Mouse (Mus musculus): ENCODE data around the gene Fat3. TPM values are rescaled to one million over a fixed set of nuclear protein-coding genes. Genes with fewer than 3 reads are reported as not detected.

The Fat3 gene
- total RNA-seq, 2 experiments from 2014 or later = 1.2 TPM; not detected in 1

- no peak for ATAC-seq (replicated peaks; ENCODE audit: low FRiP score, poor library complexity, severe bottlenecking)
Observed at GRCm38 (mm10) chr9:16074116-16074515, 427.0 kb downstream of the Fat3 start.

- no peak for ATAC-seq (replicated peaks; ENCODE audit: low FRiP score, poor library complexity, severe bottlenecking)
Observed at GRCm38 (mm10) chr9:16063447-16063846, 437.6 kb downstream of the Fat3 start.

GRCm38 (mm10) chr9:16062472-16062871 is 438.6 kb downstream of the Fat3 start:
- no peak for ATAC-seq (replicated peaks; ENCODE audit: low FRiP score, poor library complexity, severe bottlenecking)

DNA sequence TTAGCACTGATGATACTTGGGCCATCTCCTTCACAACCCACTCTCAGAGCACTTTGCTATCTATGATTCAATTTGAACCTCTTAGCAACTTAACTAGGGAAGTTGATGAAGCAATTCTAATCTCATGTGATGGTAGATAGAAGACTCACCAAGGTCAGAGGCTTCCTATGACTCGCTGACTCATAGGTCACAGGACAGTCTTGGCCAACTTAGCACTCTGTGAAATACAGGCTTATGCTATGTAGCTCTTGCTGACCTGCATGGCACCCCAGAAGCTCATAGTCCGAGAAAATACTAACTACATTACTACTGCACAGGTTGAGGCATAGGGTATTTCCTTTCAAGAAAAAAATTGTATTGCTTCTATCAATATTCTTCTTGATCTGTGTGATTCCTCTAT is 454.4 kb downstream of the Fat3 start:
- ATAC-seq (replicated peaks; ENCODE audit: low FRiP score, poor library complexity, severe bottlenecking) = no peak

DNA sequence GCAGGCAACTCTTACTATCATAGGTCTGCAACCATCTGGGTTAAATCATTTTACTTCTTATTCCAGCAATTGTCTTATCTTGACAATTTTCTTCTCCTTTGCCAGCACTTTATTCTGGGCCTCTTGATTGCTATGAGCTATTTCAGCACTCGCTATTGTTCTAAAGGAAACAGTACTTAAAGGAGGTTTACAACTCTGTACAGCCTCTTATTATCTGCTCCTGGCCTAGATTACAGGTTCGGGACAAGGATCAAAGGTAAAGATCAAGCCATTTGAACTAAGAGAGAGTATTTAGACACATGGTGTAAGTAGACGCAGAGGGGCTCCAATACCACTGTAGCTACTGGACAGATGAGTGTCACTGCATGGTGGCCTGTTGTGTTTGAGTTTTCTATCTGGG is 463.7 kb downstream of the Fat3 start:
- no peak for ATAC-seq (replicated peaks; ENCODE audit: low FRiP score, poor library complexity, severe bottlenecking)

- no peak for ATAC-seq (replicated peaks; ENCODE audit: low FRiP score, poor library complexity, severe bottlenecking)
Observed at GRCm38 (mm10) chr9:16036346-16036745, 464.7 kb downstream of the Fat3 start.

DNA sequence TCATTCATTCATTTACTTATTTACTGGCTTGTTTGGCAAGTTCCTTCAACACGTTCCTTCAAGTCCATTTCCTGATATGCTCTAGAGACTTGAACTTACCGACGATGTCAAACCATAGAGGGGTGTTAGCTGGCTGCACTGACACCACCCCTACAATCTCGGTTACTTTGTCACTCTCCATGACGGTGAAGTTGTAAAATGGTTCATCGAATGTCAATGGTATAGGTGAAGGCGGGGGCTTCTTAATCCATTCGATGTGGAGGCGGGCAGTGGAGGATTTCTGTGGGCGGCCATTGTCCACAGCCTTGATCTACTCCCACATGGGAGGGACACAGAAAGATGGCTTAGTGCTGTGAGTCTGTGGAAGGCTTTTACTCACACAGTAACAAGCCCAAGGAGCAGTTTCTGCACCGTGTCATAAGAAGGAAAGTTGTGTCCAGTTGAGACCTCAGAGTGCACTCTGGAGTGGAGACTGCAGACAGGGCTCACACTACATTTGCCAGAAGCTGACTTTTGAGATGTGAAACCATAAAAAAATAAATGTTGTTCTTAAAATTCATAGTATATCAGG is 471.3 kb downstream of the Fat3 start:
- ATAC-seq (replicated peaks; ENCODE audit: low FRiP score, poor library complexity, severe bottlenecking) = no peak

GRCm38 (mm10) chr9:16029066-16029465 is 472.0 kb downstream of the Fat3 start:
- ATAC-seq (replicated peaks; ENCODE audit: low FRiP score, poor library complexity, severe bottlenecking) = no peak

GRCm38 (mm10) chr9:16028394-16028911 is 472.6 kb downstream of the Fat3 start:
- ATAC-seq (replicated peaks; ENCODE audit: low FRiP score, poor library complexity, severe bottlenecking) = no peak

- no peak for ATAC-seq (replicated peaks; ENCODE audit: low FRiP score, poor library complexity, severe bottlenecking)
Observed at GRCm38 (mm10) chr9:16026054-16026453, 475.0 kb downstream of the Fat3 start.

- ATAC-seq (replicated peaks; ENCODE audit: low FRiP score, poor library complexity, severe bottlenecking) = no peak
Observed at GRCm38 (mm10) chr9:16024706-16025105, 476.4 kb downstream of the Fat3 start.

DNA sequence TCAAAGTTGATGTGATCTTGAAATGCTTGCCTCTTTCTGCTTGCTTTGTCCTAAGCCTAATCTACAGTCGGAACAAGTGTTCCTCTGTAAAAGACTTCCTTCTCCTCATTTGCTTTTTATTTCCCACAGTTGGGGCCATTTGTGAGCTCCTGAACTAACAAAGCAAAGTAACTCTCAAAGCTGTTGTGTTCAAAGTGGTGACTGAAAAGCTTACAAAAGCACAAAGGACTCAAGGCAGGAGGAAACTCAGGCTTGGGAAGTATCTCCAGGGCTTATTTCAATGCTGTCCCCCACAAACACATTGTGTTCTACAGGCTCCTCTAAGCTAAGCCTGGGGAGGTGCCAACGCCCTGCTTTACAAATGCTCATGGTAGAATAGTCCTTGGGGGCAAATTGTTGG is 487.0 kb downstream of the Fat3 start:
- no peak for ATAC-seq (replicated peaks; ENCODE audit: low FRiP score, poor library complexity, severe bottlenecking)

GRCm38 (mm10) chr9:16011382-16011781 is 489.7 kb downstream of the Fat3 start:
- ATAC-seq (replicated peaks; ENCODE audit: low FRiP score, poor library complexity, severe bottlenecking) = no peak

DNA sequence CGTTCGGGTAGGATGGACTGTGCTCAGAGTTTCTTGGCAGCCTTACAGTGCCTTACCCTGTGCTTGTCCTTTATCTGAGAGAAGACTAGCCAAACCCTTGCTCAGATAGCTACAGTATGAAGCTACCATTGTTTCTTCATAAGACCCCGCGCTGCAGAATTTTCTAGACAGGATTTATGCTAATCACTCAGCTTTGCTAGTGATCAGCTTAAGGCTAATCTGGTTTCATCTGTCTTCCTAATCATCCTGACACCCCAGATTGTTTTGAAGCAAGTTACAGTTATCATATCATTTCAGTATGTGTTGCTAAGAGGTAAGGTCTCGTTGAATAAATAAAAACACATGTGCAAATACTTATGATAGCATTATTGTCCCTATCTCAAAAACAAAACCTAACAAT is 493.6 kb downstream of the Fat3 start:
- ATAC-seq (replicated peaks; ENCODE audit: low FRiP score, poor library complexity, severe bottlenecking) = no peak

GRCm38 (mm10) chr9:16002991-16003390 is 498.1 kb downstream of the Fat3 start:
- ATAC-seq (replicated peaks; ENCODE audit: low FRiP score, poor library complexity, severe bottlenecking) = no peak

DNA sequence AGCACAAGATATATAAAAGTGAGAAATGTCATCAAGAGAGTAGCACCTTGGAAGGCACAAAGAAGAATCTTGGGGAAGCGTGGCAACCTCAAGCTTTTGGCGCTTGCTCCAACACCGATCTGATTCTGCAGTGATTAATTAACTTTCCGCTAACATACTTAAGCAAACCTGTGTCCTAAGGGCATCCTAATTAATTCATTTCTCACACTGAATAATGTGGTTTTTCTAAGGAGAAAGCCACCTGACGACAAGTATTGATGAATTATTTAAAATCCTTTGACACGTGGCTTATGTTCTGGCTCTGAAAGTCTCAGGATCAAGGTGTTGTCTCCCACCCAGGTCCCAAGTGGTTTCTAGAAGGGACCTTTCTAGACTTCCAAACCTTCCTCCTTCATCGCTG is 506.3 kb downstream of the Fat3 start:
- ATAC-seq (replicated peaks; ENCODE audit: low FRiP score, poor library complexity, severe bottlenecking) = no peak

GRCm38 (mm10) chr9:15994177-15994576 is 506.9 kb downstream of the Fat3 start:
- ATAC-seq (replicated peaks; ENCODE audit: low FRiP score, poor library complexity, severe bottlenecking) = no peak

DNA sequence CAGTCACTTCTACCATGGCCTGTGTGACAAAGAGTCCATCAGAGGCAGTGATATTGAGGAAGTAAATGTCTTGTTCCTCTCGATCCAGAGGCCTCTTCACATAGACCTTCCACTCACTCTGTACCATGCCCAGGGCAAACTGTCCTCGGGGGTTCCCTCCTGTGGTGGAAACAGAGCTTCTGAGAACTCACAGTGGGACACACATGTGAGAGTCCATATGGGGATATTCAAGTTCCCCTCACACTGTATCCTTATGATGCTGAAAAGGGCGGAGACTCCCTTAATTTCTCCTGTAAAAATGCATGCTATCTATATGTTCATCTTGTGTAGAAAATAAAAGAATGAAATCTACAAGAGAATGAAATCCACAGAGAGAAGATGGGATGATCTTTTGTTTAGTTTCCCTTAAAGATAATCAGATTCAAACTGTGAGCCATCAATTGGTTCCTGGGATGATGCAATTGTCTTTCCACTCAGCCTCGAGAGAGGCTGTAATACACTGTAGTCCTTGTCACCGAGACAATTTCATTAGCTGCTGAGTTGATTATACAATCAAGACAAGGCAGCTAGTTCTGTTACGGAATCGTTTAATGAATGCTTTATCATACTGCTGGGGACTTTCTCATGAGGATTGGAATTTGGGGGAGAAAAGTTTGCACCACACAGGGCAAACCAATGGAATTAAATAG is 508.8 kb downstream of the Fat3 start:
- ATAC-seq (replicated peaks; ENCODE audit: low FRiP score, poor library complexity, severe bottlenecking) = no peak

DNA sequence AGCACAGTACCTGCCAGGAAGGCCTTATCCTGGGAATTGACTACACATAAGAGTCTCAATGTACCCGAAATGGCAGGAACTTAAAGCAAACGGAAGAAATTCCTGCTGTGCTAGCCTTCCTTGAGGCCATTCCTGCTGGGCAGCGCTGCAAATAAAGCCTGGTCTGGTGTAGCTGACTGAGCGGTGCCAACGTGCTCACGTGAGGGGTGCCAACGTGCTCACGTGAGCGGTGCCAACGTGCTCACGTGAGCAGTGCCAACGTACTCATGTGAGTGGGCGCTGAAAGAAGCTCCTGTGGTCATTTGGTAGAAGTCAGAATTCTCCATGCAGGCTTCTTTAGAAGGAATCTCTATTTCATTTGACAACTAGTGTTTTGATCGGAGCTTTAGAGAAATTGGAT is 522.8 kb downstream of the Fat3 start:
- no peak for ATAC-seq (replicated peaks; ENCODE audit: low FRiP score, poor library complexity, severe bottlenecking)

- no peak for ATAC-seq (replicated peaks; ENCODE audit: low FRiP score, poor library complexity, severe bottlenecking)
Observed at GRCm38 (mm10) chr9:15976959-15977663, 524.0 kb downstream of the Fat3 start.

- no peak for ATAC-seq (replicated peaks; ENCODE audit: low FRiP score, poor library complexity, severe bottlenecking)
Observed at GRCm38 (mm10) chr9:15975999-15976398, 525.1 kb downstream of the Fat3 start.

Measured in erythroblast, adult 5-6 weeks (primary cell).